Mouse (Mus musculus): ENCODE results near the gene Arpp21. TPM values are rescaled to one million over a fixed set of nuclear protein-coding genes. Genes with fewer than 3 reads are reported as not detected.
A peak's percentile ranks its signal among the peaks of the same experiment; 100 is the strongest.

Gene Arpp21
- polyA plus RNA-seq, 1 experiment from 2014 or later = 6.8 TPM

GRCm38 (mm10) chr9:112253730-112254129 lies 18.0 kb upstream of the Arpp21 start:
- Histone ChIP-seq H3K27me3 (ENCODE audit: control insufficient read depth, insufficient read depth, low read length) (no peaks in the 10 kb centered on the region), H3K36me3 (ENCODE audit: control insufficient read depth, insufficient read depth, low read length) (no peaks in the 10 kb centered on the region), H3K4me1 (replicated peaks; ENCODE audit: control insufficient read depth, insufficient read depth, low read length) (no peaks in the 10 kb centered on the region), H3K4me2 (replicated peaks; ENCODE audit: low read depth, low read length) (no peak overlapping the region), H3K9me3 (ENCODE audit: control insufficient read depth, low read length) (no peaks in the 10 kb centered on the region), H3K4me3 (ENCODE audit: low read depth, low read length) (no peak overlapping the region), H3K9ac (ENCODE audit: low read depth, low read length) (no peak overlapping the region), H3K27ac (ENCODE audit: low read depth, low read length) (no peak overlapping the region)
- WGBS = 76% methylated on average over 1 of the region's 1 CpGs
- no peak for ATAC-seq (ENCODE audit: low FRiP score)
- DNase-seq (ENCODE audit: low spot score) = no peak

GRCm38 (mm10) chr9:112251857-112252256 lies 16.1 kb upstream of the Arpp21 start:
- no peak overlapping the region for H3K27ac ChIP-seq (ENCODE audit: low read depth, low read length)
- no peak overlapping the region for H3K4me3 ChIP-seq (ENCODE audit: low read depth, low read length)
- no peak overlapping the region for H3K9ac ChIP-seq (ENCODE audit: low read depth, low read length)
- no peaks in the 10 kb centered on the region for H3K9me3 ChIP-seq (ENCODE audit: control insufficient read depth, low read length)
- H3K4me2 ChIP-seq (replicated peaks; ENCODE audit: low read depth, low read length) = no peak overlapping the region
- DNase-seq (ENCODE audit: low spot score) (no peak), ATAC-seq (ENCODE audit: low FRiP score) (no peak)
- H3K27me3 ChIP-seq (ENCODE audit: control insufficient read depth, insufficient read depth, low read length) = no peaks in the 10 kb centered on the region
- no peaks in the 10 kb centered on the region for H3K4me1 ChIP-seq (replicated peaks; ENCODE audit: control insufficient read depth, insufficient read depth, low read length)
- WGBS = 84% methylated on average over 3 of the region's 3 CpGs
- no peaks in the 10 kb centered on the region for H3K36me3 ChIP-seq (ENCODE audit: control insufficient read depth, insufficient read depth, low read length)

- Histone ChIP-seq H3K36me3 (ENCODE audit: control insufficient read depth, insufficient read depth, low read length) (no peaks in the 10 kb centered on the region), H3K27me3 (ENCODE audit: control insufficient read depth, insufficient read depth, low read length) (no peaks in the 10 kb centered on the region), H3K27ac (ENCODE audit: low read depth, low read length) (no peak overlapping the region), H3K9ac (ENCODE audit: low read depth, low read length) (no peak overlapping the region), H3K4me2 (replicated peaks; ENCODE audit: low read depth, low read length) (no peak overlapping the region), H3K4me1 (replicated peaks; ENCODE audit: control insufficient read depth, insufficient read depth, low read length) (no peaks in the 10 kb centered on the region), H3K9me3 (ENCODE audit: control insufficient read depth, low read length) (no peaks in the 10 kb centered on the region), H3K4me3 (ENCODE audit: low read depth, low read length) (no peak overlapping the region)
- DNase-seq (ENCODE audit: low spot score) (no peak), ATAC-seq (ENCODE audit: low FRiP score) (no peak)
- 83% methylated on average over 5 of the region's 5 CpGs for WGBS
These were observed 15.6 kb upstream of the Arpp21 start for GRCm38 (mm10) chr9:112251339-112251738.

- H3K4me2 ChIP-seq (replicated peaks; ENCODE audit: low read depth, low read length) = no peak overlapping the region
- WGBS = 93% methylated on average over 4 of the region's 4 CpGs
- H3K4me1 ChIP-seq (replicated peaks; ENCODE audit: control insufficient read depth, insufficient read depth, low read length) = no peaks in the 10 kb centered on the region
- H3K9me3 ChIP-seq (ENCODE audit: control insufficient read depth, low read length) = no peaks in the 10 kb centered on the region
- DNase-seq (ENCODE audit: low spot score) (no peak), ATAC-seq (ENCODE audit: low FRiP score) (no peak)
- no peaks in the 10 kb centered on the region for H3K36me3 ChIP-seq (ENCODE audit: control insufficient read depth, insufficient read depth, low read length)
- no peaks in the 10 kb centered on the region for H3K27me3 ChIP-seq (ENCODE audit: control insufficient read depth, insufficient read depth, low read length)
- no peak overlapping the region for H3K4me3 ChIP-seq (ENCODE audit: low read depth, low read length)
- no peak overlapping the region for H3K9ac ChIP-seq (ENCODE audit: low read depth, low read length)
- no peak overlapping the region for H3K27ac ChIP-seq (ENCODE audit: low read depth, low read length)
These were observed 14.0 kb upstream of the Arpp21 start for GRCm38 (mm10) chr9:112249753-112250152.

- no peak overlapping the region for H3K27ac ChIP-seq (ENCODE audit: low read depth, low read length)
These were observed 11.4 kb upstream of the Arpp21 start for GRCm38 (mm10) chr9:112247183-112247582.

GRCm38 (mm10) chr9:112238168-112238567 lies 2.4 kb upstream of the Arpp21 start:
- Histone ChIP-seq H3K27ac (ENCODE audit: low read depth, low read length) (no peak overlapping the region), H3K36me3 (ENCODE audit: control insufficient read depth, insufficient read depth, low read length) (no peaks in the 10 kb centered on the region), H3K4me3 (ENCODE audit: low read depth, low read length) (no peak overlapping the region), H3K4me1 (replicated peaks; ENCODE audit: control insufficient read depth, insufficient read depth, low read length) (0 out of 2 replicates have a peak, but pooled peaks cover 2% of the 10 kb centered on the region), H3K9ac (ENCODE audit: low read depth, low read length) (no peak overlapping the region), H3K9me3 (ENCODE audit: control insufficient read depth, low read length) (no peaks in the 10 kb centered on the region), H3K4me2 (replicated peaks; ENCODE audit: low read depth, low read length) (no peak overlapping the region), H3K27me3 (ENCODE audit: control insufficient read depth, insufficient read depth, low read length) (peaks cover 11% of the 10 kb centered on the region; the same call in 1 of the 2 replicates)
- no peak for DNase-seq (ENCODE audit: low spot score)
- 80% methylated on average over 9 of the region's 9 CpGs for WGBS
- ATAC-seq (ENCODE audit: low FRiP score) = no peak

More at GRCm38 (mm10) chr9:112247183-112247582, 11.4 kb upstream of the Arpp21 start:
- Histone ChIP-seq H3K4me2 (replicated peaks; ENCODE audit: low read depth, low read length) (no peak overlapping the region), H3K4me3 (ENCODE audit: low read depth, low read length) (no peak overlapping the region), H3K27me3 (ENCODE audit: control insufficient read depth, insufficient read depth, low read length) (no peaks in the 10 kb centered on the region), H3K9ac (ENCODE audit: low read depth, low read length) (no peak overlapping the region), H3K4me1 (replicated peaks; ENCODE audit: control insufficient read depth, insufficient read depth, low read length) (no peaks in the 10 kb centered on the region), H3K36me3 (ENCODE audit: control insufficient read depth, insufficient read depth, low read length) (no peaks in the 10 kb centered on the region), H3K9me3 (ENCODE audit: control insufficient read depth, low read length) (no peaks in the 10 kb centered on the region)
- 73% methylated on average over 2 of the region's 2 CpGs for WGBS
- ATAC-seq (ENCODE audit: low FRiP score) = no peak
- DNase-seq (ENCODE audit: low spot score) = no peak

- no peaks in the 10 kb centered on the region for H3K9me3 ChIP-seq (ENCODE audit: control insufficient read depth, low read length)
- H3K27me3 ChIP-seq (ENCODE audit: control insufficient read depth, insufficient read depth, low read length) = peaks cover 17% of the 10 kb centered on the region; the same call in 1 of the 2 replicates
- 82% methylated on average over 8 of the region's 8 CpGs for WGBS
These were observed 813 bp upstream of the Arpp21 start for GRCm38 (mm10) chr9:112236551-112236950.

GRCm38 (mm10) chr9:112235041-112235695 lies 570 bp downstream of the Arpp21 start:
- H3K9me3 ChIP-seq (ENCODE audit: control insufficient read depth, low read length) = no peaks in the 10 kb centered on the region
- DNase-seq (ENCODE audit: low spot score) (peak; percentile 67), ATAC-seq (ENCODE audit: low FRiP score) (peak; percentile 89)
- H3K36me3 ChIP-seq (ENCODE audit: control insufficient read depth, insufficient read depth, low read length) = no peaks in the 10 kb centered on the region
- 1% methylated on average over 41 of the region's 44 CpGs for WGBS
- 0 out of 2 replicates have a peak, but pooled peaks cover 2% of the 10 kb centered on the region for H3K4me1 ChIP-seq (replicated peaks; ENCODE audit: control insufficient read depth, insufficient read depth, low read length)
- H3K9ac ChIP-seq (ENCODE audit: low read depth, low read length) = peak overlapping the region; percentile 70
- H3K4me3 ChIP-seq (ENCODE audit: low read depth, low read length) = peak overlapping the region; percentile 53
- peaks cover 17% of the 10 kb centered on the region; the same call in 1 of the 2 replicates for H3K27me3 ChIP-seq (ENCODE audit: control insufficient read depth, insufficient read depth, low read length)
- peak overlapping the region; percentile 96 for H3K4me2 ChIP-seq (replicated peaks; ENCODE audit: low read depth, low read length)
- peak overlapping the region; percentile 6; the same call in 1 of the 2 replicates for H3K27ac ChIP-seq (ENCODE audit: low read depth, low read length)

More at GRCm38 (mm10) chr9:112236551-112236950, 813 bp upstream of the Arpp21 start:
- no peak for ATAC-seq (ENCODE audit: low FRiP score)
- H3K27ac ChIP-seq (ENCODE audit: low read depth, low read length) = no peak overlapping the region
- no peaks in the 10 kb centered on the region for H3K36me3 ChIP-seq (ENCODE audit: control insufficient read depth, insufficient read depth, low read length)
- 0 out of 2 replicates have a peak, but pooled peaks cover 2% of the 10 kb centered on the region for H3K4me1 ChIP-seq (replicated peaks; ENCODE audit: control insufficient read depth, insufficient read depth, low read length)
- no peak overlapping the region for H3K4me2 ChIP-seq (replicated peaks; ENCODE audit: low read depth, low read length)
- H3K4me3 ChIP-seq (ENCODE audit: low read depth, low read length) = no peak overlapping the region
- no peak overlapping the region for H3K9ac ChIP-seq (ENCODE audit: low read depth, low read length)
- DNase-seq (ENCODE audit: low spot score) = no peak

GRCm38 (mm10) chr9:112234505-112235024 lies 1.2 kb downstream of the Arpp21 start:
- peak overlapping the region; percentile 70 for H3K9ac ChIP-seq (ENCODE audit: low read depth, low read length)
- WGBS = under 1% methylated on average over 24 of the region's 24 CpGs
- ATAC-seq (ENCODE audit: low FRiP score) = peak; percentile 76

More at GRCm38 (mm10) chr9:112234505-112235024, 1.2 kb downstream of the Arpp21 start:
- Histone ChIP-seq H3K27me3 (ENCODE audit: control insufficient read depth, insufficient read depth, low read length) (peaks cover 17% of the 10 kb centered on the region; the same call in 1 of the 2 replicates), H3K27ac (ENCODE audit: low read depth, low read length) (peak overlapping the region; percentile 6; the same call in 1 of the 2 replicates), H3K9me3 (ENCODE audit: control insufficient read depth, low read length) (no peaks in the 10 kb centered on the region), H3K4me1 (replicated peaks; ENCODE audit: control insufficient read depth, insufficient read depth, low read length) (0 out of 2 replicates have a peak, but pooled peaks cover 2% of the 10 kb centered on the region), H3K4me2 (replicated peaks; ENCODE audit: low read depth, low read length) (peak overlapping the region; percentile 96), H3K36me3 (ENCODE audit: control insufficient read depth, insufficient read depth, low read length) (no peaks in the 10 kb centered on the region), H3K4me3 (ENCODE audit: low read depth, low read length) (peak overlapping the region; percentile 53)
- DNase-seq (ENCODE audit: low spot score) = peak; percentile 54

Measured in hindbrain, embryonic 11.5 days (tissue).